Mouse (Mus musculus) left cerebral cortex, postnatal 25 days (tissue): ENCODE results near the gene Large1. TPM values are rescaled to one million over a fixed set of nuclear protein-coding genes. Genes with fewer than 3 reads are reported as not detected.
"Not testable (repeated sequence)": the region's sequence is repeated elsewhere in the genome, so short reads cannot be mapped to it uniquely, and the experiment has no call there.

ENCODE experiments used
- DNase-seq, 2 experiments: peaks; one replicate each; pipeline ENCODE4 v3.0.0; 2022; ENCODE audit warnings: low spot score in 2 of 2, mixed read lengths in 1 of 2
- intact Hi-C: fragments of 180-260 bp; cut with DNase I; formaldehyde crosslinking; loops from one replicate; pipeline ENCODE4 v1.15.1; 2025
- total RNA-seq, 2 experiments: library from RNA; stranded (reverse); gene quantifications; 2 replicates each; pipeline ENCODE4 v1.2.3; 2021

Gene Large1
- total RNA-seq, 2 experiments from 2014 or later: 159 to 168 TPM

DNA sequence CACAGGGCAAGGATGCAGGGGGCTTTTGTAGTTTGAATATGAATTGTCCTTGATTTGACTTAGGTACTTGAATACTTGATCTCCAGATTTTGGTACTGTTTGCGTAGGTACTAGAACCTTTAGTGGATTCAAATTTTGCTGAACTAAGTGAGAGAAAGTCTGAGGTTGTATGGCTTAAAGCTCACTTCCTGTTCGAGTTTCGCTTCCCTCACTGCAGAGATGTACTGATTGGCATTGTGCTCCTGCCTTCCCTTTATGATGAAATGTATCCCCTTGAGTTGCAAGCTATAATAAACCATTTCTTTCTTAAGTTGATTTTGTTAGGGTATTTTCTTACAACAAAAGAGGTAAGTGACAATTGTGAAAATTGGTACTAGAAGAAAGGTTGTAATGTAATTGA is 253.8 kb downstream of the Large1 start:
- no peak for DNase-seq
- intact Hi-C loops: no loop called here

DNA sequence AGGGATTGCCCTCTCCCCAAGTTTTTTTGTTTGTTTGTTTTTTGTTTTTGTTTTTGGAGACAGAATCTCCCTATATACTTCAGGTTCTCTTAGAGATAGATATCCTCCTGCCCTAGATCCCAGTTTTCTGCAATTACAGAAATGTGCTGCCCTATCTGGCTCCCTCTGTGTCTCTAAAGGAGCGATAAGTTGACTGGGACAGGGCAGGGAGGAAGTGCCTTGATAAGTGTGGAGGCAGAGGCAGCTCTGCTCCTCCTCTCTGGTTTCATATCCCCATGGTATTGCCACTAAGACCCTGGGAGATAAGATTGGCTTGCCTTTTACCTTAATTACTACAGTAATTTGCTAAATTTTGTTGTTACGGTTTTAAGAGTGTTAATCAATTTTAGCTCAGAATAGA is 256.4 kb downstream of the Large1 start:
- DNase-seq: no peak
- intact Hi-C loops: no loop called here

DNA sequence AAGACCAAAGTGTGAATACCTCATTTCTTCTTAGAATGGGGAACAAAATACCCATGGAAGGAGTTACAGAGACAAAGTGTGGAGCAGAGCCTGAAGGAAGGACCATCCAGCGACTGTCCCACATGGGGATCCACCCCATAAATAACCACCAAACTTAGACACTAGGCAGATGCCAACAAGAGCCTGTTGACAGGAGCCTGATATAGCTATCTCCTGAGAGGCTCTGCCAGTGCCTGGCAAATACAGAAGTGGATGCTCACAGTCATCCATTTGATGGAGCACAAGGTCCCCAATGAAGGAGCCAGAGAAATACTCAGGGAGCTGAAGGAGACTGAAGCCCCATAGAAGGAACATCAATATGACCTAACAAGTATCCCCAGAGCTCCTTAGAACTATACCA is 275.6 kb downstream of the Large1 start:
- intact Hi-C loops, DNase-seq: not testable (repeated sequence)

DNA sequence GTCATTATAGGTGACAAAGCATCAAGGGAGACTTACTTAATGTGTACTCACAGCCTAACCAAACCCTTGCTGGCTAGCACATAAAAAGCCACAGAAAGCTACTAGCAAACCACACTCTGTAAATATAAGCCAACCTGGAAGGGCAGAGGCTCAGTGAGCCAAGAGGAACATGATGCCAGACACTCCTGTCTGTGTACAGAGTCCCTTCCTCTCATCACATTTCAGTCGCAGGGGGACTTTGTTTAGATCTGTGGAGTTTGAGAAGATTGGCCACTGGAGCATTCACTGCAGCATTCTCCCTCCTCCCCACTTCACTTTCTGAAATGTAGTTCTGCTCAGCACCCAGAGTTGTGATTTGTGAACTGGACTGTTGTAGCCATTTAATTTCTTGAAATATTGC is 291.9 kb downstream of the Large1 start:
- DNase-seq: no peak
- intact Hi-C loops: no loop called here

DNA sequence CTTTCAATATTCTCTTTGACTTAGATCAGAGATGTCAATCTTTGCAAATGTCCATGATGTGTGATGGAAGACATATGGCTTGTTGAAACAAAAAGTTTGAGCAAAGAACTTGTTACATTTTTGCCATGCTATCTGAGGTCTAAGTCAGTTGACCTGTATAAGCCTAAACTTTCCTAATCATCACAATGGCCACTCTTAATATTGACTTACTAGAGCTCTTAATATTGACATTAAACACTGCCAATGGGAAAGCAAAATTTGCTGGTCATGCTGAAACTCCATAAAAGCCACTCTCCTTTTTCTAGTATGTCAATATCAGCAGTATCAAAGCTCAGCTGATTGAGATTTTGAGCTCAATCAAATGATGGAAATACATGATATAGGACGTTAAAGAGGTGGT is 298.6 kb downstream of the Large1 start:
- DNase-seq: no peak
- intact Hi-C loops: no loop called here

DNA sequence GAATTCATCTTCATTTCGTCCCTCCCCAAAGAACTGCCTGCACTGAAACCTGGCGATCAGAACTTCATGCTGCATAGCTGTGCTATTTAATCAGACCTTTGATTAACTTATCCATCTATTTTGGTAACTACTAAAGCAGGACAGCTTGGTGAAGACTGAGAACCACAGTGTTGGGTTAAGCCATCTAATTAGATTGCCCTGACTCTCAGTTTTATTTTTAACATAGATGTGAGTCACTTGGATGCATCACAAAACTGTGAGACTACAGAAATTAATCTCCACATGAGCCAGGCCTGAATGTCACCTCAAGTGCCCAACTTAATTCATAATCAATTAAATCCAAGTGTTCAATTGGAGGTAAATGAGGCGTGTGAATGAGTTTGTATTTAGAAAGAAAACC is 299.5 kb downstream of the Large1 start:
- intact Hi-C loops: no loop called here
- DNase-seq: peak in 1 of 2 experiments; percentile 19

DNA sequence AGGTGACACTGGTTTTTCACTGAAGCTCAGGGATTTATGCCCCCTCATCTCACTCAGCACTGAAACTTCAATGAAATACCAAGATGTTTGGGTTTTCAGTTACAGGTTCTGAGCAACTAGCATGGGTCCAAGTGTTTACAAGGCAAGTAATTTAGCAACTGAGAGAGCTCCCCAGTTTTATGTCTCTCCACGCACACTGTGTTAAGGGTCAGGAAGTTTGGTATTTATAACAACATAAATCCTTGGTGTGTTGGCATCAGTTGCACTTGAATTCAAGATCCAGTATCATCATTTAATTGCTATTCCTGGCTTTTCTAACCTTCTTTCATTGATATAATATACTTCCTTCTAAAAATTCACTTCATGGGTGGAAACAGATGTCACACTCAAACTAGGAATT is 300.9 kb downstream of the Large1 start:
- intact Hi-C loops: no loop called here
- DNase-seq: no peak

DNA sequence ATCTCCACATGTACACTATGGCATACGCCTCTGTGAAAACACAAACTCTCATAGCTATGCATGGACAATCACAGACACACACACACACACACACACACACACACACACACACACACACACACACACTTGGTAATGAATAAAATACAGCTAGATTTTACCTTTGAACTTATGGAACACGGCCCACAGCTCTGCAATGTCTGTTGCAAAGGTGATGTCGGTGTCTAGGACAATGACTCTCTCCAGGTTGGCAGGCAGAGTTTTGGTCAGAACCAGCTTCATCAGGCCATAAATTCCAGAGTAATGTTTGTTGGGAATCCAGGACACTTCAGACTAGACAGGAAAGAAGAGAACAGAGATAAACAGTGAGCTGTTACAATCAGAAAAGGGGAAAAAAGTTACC is 305.2 kb downstream of the Large1 start:
- intact Hi-C loops: no loop called here
- no peak for DNase-seq

DNA sequence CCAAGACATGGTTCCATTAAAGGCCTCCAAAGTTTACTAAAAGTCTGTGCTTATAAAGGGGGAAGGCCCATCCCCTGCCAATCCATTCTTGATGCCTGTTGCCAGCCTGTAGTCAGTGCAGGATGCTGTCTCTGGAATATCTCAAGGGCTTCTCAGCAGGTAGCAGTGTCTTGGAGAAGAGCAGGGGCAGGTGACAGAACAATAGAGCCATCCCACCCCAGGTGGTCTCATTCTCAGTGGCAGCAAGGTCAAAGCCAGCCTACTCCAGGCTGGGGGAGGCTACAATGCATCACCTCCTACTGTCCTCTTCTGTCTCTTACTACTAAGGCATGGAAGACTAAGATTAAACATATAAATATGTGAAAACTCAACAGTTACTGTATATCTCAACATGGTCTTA is 323.6 kb downstream of the Large1 start:
- intact Hi-C loops: no loop called here
- no peak for DNase-seq

DNA sequence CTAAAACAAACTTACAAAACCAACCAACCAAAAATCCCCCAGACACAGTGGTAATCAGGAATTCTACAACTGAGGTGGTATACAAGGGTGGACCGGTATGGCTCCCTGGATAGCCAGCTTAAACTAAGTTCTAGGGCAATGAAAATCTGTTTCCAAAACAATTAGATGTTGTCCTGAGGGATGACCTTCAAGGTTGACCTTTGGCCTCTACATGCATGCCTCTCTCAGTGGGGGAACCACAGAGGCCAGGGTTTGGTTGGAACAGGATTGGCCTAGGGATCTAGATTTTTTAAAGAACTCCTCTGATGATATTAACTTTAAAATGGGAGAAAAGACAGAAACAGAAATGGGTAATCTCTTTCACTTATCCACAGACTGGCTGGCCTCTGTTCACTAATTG is 335.1 kb downstream of the Large1 start:
- intact Hi-C loops: no loop called here
- DNase-seq: no peak

DNA sequence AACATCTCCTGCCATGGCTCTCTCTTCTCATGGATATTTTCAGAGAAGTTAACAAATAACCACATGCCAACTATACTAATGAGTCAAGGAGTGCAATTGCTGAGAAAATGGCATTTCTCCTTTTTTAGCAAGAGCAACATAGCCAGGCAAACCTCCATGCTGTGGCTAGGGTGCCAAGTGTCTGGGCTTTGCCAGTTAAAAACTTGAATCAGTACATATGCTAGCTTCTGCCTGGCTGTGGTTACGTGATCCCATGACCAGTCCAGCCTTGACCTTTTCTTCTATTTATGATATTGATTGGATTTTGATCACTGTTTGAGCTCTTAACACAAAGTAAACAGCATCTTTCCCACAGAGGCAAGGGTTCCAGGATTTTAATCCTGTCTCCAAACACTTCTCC is 335.7 kb downstream of the Large1 start:
- intact Hi-C loops: no loop called here
- peak in 1 of 2 experiments; percentile 24 for DNase-seq

DNA sequence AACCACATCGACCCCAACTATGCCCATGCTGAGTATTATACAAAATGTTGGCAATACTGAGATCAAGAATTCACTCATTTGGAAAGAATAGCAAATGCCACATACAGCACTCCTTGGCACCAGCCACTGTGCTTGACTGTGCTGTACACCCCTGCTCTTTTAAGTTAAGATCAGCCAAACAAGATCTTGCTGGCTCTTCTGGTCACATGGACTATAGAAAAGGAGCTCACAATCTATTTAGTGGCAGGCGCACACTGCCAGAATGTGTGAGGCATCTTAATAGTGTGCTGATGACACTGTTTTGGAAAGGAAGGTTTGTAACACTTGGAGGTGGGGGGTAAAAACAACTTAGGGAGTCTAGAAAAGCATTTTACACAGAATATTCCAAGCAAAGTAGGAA is 337.0 kb downstream of the Large1 start:
- intact Hi-C loops: no loop called here
- no peak for DNase-seq

DNA sequence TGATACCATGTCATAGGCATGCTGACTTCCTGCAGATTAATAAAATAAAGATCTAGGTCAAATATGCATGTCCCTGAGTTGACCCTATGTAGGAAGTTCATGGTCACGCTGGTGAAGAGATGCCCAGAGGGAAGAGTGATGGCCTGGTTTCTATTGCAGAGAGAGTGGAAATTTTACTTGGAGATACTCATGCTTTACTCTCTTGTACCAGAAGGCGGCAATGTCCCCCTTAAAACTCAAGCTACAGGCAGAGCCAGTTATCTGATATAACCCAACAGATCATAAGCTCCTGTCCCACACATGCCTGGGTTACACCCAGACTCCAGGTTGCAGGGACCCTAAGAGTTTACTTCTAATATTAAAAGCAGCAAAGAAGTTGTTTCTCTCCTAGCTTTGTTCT is 345.9 kb downstream of the Large1 start:
- peak; percentile 47 to 69 for DNase-seq

DNA sequence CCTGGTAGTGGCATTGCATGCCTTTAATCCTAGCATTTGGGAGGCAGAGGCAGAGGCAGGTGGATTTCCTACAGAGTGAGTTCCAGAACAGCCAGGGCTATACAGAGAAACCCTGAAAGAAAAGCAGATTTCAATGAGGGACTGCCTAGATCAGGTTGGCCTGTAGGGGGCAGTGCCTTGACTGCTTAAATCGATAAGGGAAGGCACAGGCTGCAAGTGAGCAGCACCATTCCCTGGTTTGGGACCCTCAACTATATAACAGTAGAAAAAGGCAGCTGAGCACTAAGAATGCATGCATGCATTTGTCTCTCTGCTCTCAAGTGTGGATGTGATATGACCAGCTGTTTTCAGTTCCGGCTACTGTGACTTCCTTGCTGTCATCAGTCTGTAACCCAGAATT is 349.5 kb downstream of the Large1 start:
- peak; percentile 25 to 44 for DNase-seq
- intact Hi-C loops: loop anchor here (10.0 kb wide), 2 partner anchors 221 to 1931 kb away; no protein-coding TSS in a partner anchor

More for the DNA sequence above, 345.9 kb downstream of the Large1 start:
- intact Hi-C loops: loop anchor here (5.0 to 10.0 kb wide), 3 partner anchors 217 to 1927 kb away; partner anchors contain the start of gene Large1

DNA sequence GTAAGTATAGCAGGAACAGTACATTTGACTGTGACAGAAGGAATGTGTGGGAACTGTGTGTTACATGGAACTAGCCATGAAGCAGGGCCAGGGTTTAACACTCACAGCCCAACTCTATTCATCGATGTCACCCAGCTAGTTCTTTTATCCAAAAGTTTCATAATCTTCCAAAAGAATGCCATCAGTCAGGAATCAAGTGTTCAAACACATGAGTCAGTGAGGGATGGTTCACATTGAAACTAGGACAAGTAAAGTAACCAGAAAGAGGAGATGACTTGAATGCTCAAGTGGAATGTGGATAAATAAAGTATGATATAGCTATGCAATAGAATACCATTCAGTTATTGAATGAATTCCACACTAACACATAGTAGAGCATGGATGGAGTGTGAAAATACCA is 359.5 kb downstream of the Large1 start:
- no peak for DNase-seq
- intact Hi-C loops: no loop called here

DNA sequence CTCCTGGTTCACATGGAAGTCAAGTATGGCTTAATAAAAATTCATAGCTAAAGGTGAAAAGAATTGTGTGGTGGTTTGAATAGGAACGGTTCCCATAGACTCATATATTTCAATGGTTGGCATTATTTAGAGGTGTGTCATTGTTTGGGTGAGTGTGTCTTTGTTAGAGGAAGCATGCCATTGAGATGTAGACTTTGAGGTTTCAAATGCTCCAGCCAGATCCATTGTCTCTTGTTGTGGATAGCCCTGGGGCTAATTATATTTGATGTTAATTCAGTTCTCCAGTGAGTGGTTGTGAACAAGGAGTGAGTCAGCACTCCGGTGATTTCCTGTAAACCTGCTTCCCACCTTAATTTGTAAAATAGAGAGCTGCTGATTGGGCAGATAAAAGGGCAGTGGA is 362.9 kb downstream of the Large1 start:
- intact Hi-C loops: no loop called here
- DNase-seq: no peak

DNA sequence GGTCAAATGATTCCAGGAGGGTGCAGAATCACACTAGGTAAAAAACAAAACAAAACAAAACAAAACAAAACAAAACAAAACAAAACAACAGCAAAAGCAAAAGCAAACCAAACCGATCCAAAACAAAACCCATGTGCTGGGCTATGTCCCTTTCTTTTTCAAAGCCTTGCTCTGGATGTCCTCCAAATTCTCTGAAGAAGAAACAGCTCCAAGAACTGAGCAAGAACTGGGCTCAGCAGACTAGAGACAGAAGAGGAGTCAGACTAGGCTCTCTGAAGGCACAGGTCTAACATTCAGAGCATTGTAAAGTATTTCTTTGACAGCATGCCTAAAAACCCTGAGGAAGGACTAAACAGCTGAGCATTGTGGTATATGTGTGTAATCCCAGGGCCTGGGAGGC is 370.5 kb downstream of the Large1 start:
- intact Hi-C loops: no loop called here
- no peak for DNase-seq

DNA sequence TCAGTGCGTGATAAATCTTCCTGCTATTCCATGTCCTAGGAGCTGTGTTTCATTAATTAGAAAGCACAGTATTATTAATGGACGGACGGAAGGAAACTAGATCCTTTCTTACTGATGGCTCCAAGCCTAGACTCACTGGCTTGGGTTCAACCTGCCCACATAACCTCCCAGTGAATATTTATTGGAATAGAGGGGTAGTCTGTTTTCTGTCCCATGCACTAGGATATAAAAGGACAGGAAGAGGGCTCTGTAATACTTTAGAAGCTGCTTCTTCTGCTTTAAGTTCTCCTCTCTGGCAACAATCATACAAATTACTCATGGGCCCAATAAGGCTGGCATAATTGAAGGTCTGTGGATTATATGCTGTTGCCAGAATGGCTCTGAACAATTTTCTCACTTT is 398.3 kb downstream of the Large1 start:
- intact Hi-C loops: no loop called here
- peak in 1 of 2 experiments; percentile 11 for DNase-seq

DNA sequence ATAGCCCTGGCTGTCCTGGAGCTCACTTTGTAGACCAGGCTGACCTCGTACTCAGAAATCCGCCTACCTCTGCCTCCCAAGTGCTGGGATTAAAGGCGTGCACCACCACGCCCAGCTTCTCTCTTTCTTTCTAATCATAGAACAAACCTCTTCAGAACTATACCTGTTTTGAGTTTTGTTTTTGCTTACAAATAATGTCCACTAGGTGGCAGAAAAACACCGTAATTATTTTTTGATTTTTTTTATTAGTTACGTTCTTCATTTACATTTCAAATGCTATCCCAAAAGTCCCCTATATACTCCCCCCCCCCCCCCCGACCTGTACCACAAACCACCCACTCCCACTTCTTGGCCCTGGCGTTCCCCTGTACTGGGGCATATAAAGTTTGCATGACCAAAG is 411.9 kb downstream of the Large1 start:
- DNase-seq, intact Hi-C loops: not testable (repeated sequence)

DNA sequence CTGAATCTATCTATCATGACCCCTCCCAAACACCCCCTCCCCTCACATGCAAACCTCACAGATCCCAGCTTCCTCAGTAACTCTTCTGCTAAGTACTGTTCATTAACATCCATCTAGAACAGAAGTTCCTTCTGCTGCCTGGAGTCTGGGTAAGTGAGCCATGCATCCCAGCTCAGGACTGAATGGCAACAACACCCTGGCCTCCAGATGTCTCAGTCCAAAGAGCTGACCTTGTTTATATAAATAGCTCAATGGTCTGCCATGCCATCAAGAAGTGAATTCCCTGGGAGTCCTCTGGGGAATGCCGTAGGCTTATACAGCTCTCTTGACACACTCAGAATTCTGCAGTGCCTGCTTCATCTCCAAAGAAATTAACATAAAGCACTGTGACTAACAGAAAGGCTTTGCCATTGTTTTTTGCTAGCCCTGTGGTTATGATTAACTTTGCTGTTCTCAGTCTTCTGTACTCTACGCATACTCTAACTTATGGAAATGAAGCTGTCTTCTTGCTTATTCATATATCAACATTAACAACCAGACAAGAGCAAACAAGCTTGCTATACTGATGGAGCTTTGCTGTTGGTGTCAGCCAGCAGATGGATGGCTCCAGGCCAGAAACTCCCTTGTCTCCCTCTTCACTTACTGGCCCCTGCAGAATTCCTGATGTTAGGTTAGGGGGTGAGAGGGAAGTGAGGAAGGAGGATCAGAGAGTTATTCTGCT is 434.0 kb downstream of the Large1 start:
- DNase-seq: peak in 1 of 2 experiments; percentile 20
- intact Hi-C loops: no loop called here

DNA sequence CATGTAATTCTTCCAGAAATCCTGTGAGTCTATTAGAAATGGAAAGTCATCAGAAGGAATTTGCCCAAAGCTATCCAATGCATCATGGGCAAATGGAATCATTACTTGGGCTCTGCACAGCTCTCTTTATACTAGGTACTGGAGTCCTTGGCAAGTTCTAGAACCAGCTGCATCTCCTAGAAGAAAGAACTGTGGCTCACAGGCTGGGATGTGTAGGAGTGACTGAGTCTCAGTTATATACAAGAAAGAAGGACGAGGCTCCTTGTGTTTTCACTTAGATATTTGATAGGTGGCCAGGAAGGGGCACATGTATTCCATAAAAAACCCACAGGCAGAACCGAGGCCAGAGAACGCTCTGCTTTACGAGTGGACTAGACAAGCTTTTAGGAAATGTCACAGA is 447.8 kb downstream of the Large1 start:
- intact Hi-C loops: no loop called here
- DNase-seq: peak in 1 of 2 experiments; percentile 61

DNA sequence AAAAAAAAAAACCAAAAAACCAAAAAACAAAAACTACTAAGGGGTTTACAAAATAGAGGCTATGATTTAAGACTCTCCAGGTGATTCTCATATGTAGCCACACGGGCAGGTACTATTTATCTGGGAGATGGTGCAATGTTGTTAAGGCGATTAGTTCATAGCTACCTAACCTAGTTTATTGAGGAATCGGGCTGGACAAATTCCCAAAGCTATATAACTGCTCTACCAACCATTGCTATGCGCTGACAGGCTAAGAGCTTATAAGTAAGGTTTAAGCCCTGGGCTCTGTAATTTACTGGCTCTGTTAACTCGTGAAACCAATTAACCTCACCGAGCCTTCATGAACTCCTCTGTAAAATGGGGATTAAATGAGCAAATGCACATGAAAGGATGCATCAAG is 451.7 kb downstream of the Large1 start:
- intact Hi-C loops: no loop called here
- DNase-seq: no peak
